Mouse (Mus musculus): ENCODE measurements around the gene Mustn1. TPM values are rescaled to one million over a fixed set of nuclear protein-coding genes. Genes with fewer than 3 reads are reported as not detected.

The Mustn1 gene
- polyA plus RNA-seq, 1 experiment from 2014 or later, result 3.0 TPM

GRCm38 (mm10) chr14:30868826-30869225, 10.2 kb upstream of the Mustn1 start:
- ATAC-seq (ENCODE audit: low FRiP score), result no peak
- Histone ChIP-seq H3K9me3 (replicated peaks) (no peaks in the 10 kb centered on the region), H3K27ac (replicated peaks) (no peak overlapping the region), H3K4me1 (0 out of 2 replicates have a peak, but pooled peaks cover 5% of the 10 kb centered on the region), H3K36me3 (peaks cover 41% of the 10 kb centered on the region), H3K4me2 (no peak overlapping the region), H3K4me3 (replicated peaks) (no peak overlapping the region), H3K9ac (replicated peaks) (no peak overlapping the region), H3K27me3 (replicated peaks) (no peaks in the 10 kb centered on the region)
- 87% methylated on average over 10 of the region's 10 CpGs for WGBS

GRCm38 (mm10) chr14:30869391-30869801, 9.6 kb upstream of the Mustn1 start:
- no peak for ATAC-seq (ENCODE audit: low FRiP score)
- 73% methylated on average over 8 of the region's 8 CpGs for WGBS
- H3K4me2 ChIP-seq, result no peak overlapping the region

GRCm38 (mm10) chr14:30870206-30871147, 8.5 kb upstream of the Mustn1 start:
- H3K4me2 ChIP-seq, result no peak overlapping the region
- no peaks in the 10 kb centered on the region for H3K27me3 ChIP-seq (replicated peaks)
- no peak for ATAC-seq (ENCODE audit: low FRiP score)
- 0 out of 2 replicates have a peak, but pooled peaks cover 5% of the 10 kb centered on the region for H3K4me1 ChIP-seq
- 70% methylated on average over 25 of the region's 25 CpGs for WGBS
- H3K9ac ChIP-seq (replicated peaks), result no peak overlapping the region
- H3K9me3 ChIP-seq (replicated peaks), result no peaks in the 10 kb centered on the region
- H3K27ac ChIP-seq (replicated peaks), result no peak overlapping the region
- no peak overlapping the region for H3K4me3 ChIP-seq (replicated peaks)
- H3K36me3 ChIP-seq, result peaks cover 49% of the 10 kb centered on the region

More at GRCm38 (mm10) chr14:30869391-30869801, 9.6 kb upstream of the Mustn1 start:
- Histone ChIP-seq H3K4me1 (0 out of 2 replicates have a peak, but pooled peaks cover 5% of the 10 kb centered on the region), H3K27me3 (replicated peaks) (no peaks in the 10 kb centered on the region), H3K9ac (replicated peaks) (no peak overlapping the region), H3K4me3 (replicated peaks) (no peak overlapping the region), H3K9me3 (replicated peaks) (no peaks in the 10 kb centered on the region), H3K36me3 (peaks cover 43% of the 10 kb centered on the region), H3K27ac (replicated peaks) (no peak overlapping the region)

GRCm38 (mm10) chr14:30874095-30874700, 4.8 kb upstream of the Mustn1 start:
- Histone ChIP-seq H3K4me1 (0 out of 2 replicates have a peak, but pooled peaks cover 5% of the 10 kb centered on the region), H3K9me3 (replicated peaks) (no peaks in the 10 kb centered on the region), H3K27me3 (replicated peaks) (no peaks in the 10 kb centered on the region), H3K4me2 (no peak overlapping the region), H3K27ac (replicated peaks) (no peak overlapping the region), H3K9ac (replicated peaks) (no peak overlapping the region), H3K36me3 (peaks cover 45% of the 10 kb centered on the region), H3K4me3 (replicated peaks) (no peak overlapping the region)
- no peak for ATAC-seq (ENCODE audit: low FRiP score)
- 83% methylated on average over 18 of the region's 18 CpGs for WGBS

GRCm38 (mm10) chr14:30875130-30875865, 3.7 kb upstream of the Mustn1 start:
- Histone ChIP-seq H3K36me3 (peaks cover 42% of the 10 kb centered on the region), H3K4me1 (no peaks in the 10 kb centered on the region), H3K4me2 (no peak overlapping the region), H3K9ac (replicated peaks) (no peak overlapping the region), H3K9me3 (replicated peaks) (no peaks in the 10 kb centered on the region), H3K27ac (replicated peaks) (no peak overlapping the region), H3K4me3 (replicated peaks) (no peak overlapping the region), H3K27me3 (replicated peaks) (no peaks in the 10 kb centered on the region)
- no peak for ATAC-seq (ENCODE audit: low FRiP score)
- WGBS, result 91% methylated on average over 12 of the region's 12 CpGs

- peaks cover 42% of the 10 kb centered on the region for H3K36me3 ChIP-seq
- H3K9ac ChIP-seq (replicated peaks), result no peak overlapping the region
- H3K4me1 ChIP-seq, result no peaks in the 10 kb centered on the region
- H3K4me3 ChIP-seq (replicated peaks), result no peak overlapping the region
- no peak overlapping the region for H3K4me2 ChIP-seq
- 86% methylated on average over 9 of the region's 9 CpGs for WGBS
- H3K27ac ChIP-seq (replicated peaks), result no peak overlapping the region
- no peaks in the 10 kb centered on the region for H3K27me3 ChIP-seq (replicated peaks)
- H3K9me3 ChIP-seq (replicated peaks), result no peaks in the 10 kb centered on the region
- ATAC-seq (ENCODE audit: low FRiP score), result no peak
These were observed 3.0 kb upstream of the Mustn1 start for GRCm38 (mm10) chr14:30875955-30876354.

- Histone ChIP-seq H3K4me3 (replicated peaks) (no peak overlapping the region), H3K27ac (replicated peaks) (no peak overlapping the region), H3K36me3 (peaks cover 39% of the 10 kb centered on the region), H3K9ac (replicated peaks) (no peak overlapping the region), H3K4me1 (no peaks in the 10 kb centered on the region), H3K27me3 (replicated peaks) (no peaks in the 10 kb centered on the region), H3K4me2 (no peak overlapping the region), H3K9me3 (replicated peaks) (no peaks in the 10 kb centered on the region)
- 93% methylated on average over 10 of the region's 10 CpGs for WGBS
- ATAC-seq (ENCODE audit: low FRiP score), result no peak
These were observed 2.5 kb upstream of the Mustn1 start for GRCm38 (mm10) chr14:30876451-30876850.

GRCm38 (mm10) chr14:30877827-30878226, 1.2 kb upstream of the Mustn1 start:
- Histone ChIP-seq H3K27me3 (replicated peaks) (no peaks in the 10 kb centered on the region), H3K9ac (replicated peaks) (no peak overlapping the region), H3K36me3 (peaks cover 30% of the 10 kb centered on the region), H3K9me3 (replicated peaks) (no peaks in the 10 kb centered on the region), H3K4me3 (replicated peaks) (no peak overlapping the region), H3K4me1 (no peaks in the 10 kb centered on the region), H3K27ac (replicated peaks) (no peak overlapping the region), H3K4me2 (no peak overlapping the region)
- 97% methylated on average over 3 of the region's 3 CpGs for WGBS
- no peak for ATAC-seq (ENCODE audit: low FRiP score)

GRCm38 (mm10) chr14:30879794-30880193, 794 bp downstream of the Mustn1 start:
- H3K4me3 ChIP-seq (replicated peaks), result no peak overlapping the region
- 74% methylated on average over 9 of the region's 9 CpGs for WGBS
- H3K4me1 ChIP-seq, result no peaks in the 10 kb centered on the region
- H3K36me3 ChIP-seq, result peaks cover 16% of the 10 kb centered on the region
- no peak overlapping the region for H3K9ac ChIP-seq (replicated peaks)
- no peak for ATAC-seq (ENCODE audit: low FRiP score)
- no peaks in the 10 kb centered on the region for H3K9me3 ChIP-seq (replicated peaks)
- H3K27me3 ChIP-seq (replicated peaks), result no peaks in the 10 kb centered on the region
- no peak overlapping the region for H3K27ac ChIP-seq (replicated peaks)
- H3K4me2 ChIP-seq, result no peak overlapping the region

- H3K9ac ChIP-seq (replicated peaks), result no peak overlapping the region
- no peaks in the 10 kb centered on the region for H3K4me1 ChIP-seq
- peaks cover 13% of the 10 kb centered on the region for H3K36me3 ChIP-seq
- H3K4me3 ChIP-seq (replicated peaks), result no peak overlapping the region
- 81% methylated on average over 8 of the region's 8 CpGs for WGBS
- no peaks in the 10 kb centered on the region for H3K9me3 ChIP-seq (replicated peaks)
- H3K27ac ChIP-seq (replicated peaks), result no peak overlapping the region
- H3K4me2 ChIP-seq, result no peak overlapping the region
- ATAC-seq (ENCODE audit: low FRiP score), result no peak
- H3K27me3 ChIP-seq (replicated peaks), result no peaks in the 10 kb centered on the region
These were observed 1.3 kb downstream of the Mustn1 start for GRCm38 (mm10) chr14:30880251-30880650.

- Histone ChIP-seq H3K36me3 (peaks cover 6% of the 10 kb centered on the region; the same call in 1 of the 2 replicates), H3K4me3 (replicated peaks) (no peak overlapping the region), H3K4me2 (no peak overlapping the region), H3K9me3 (replicated peaks) (no peaks in the 10 kb centered on the region), H3K27me3 (replicated peaks) (no peaks in the 10 kb centered on the region), H3K4me1 (no peaks in the 10 kb centered on the region), H3K27ac (replicated peaks) (no peak overlapping the region), H3K9ac (replicated peaks) (no peak overlapping the region)
- WGBS, result 87% methylated on average over 17 of the region's 17 CpGs
- ATAC-seq (ENCODE audit: low FRiP score), result no peak
These were observed 2.1 kb downstream of the Mustn1 start for GRCm38 (mm10) chr14:30880811-30881717.

Data from neural tube, embryonic 15.5 days (tissue).